Mouse (Mus musculus) lung, postnatal 0 days (tissue): ENCODE measurements around the gene Ccdc170. TPM values are rescaled to one million over a fixed set of nuclear protein-coding genes. Genes with fewer than 3 reads are reported as not detected.

Experiments
- ATAC-seq: fragments of 200-750 bp; cut with Nextera tagmentation; 2 replicates; pipeline ENCODE4 v1.8.0; 2017; ENCODE audit warnings: moderate library complexity
- DNase-seq: peaks from one replicate; pipeline ENCODE4 v3.0.0-alpha.2; 2016; ENCODE audit warnings: low spot score
- H3K27ac ChIP-seq: fragments of 300-500 bp; sonication (generic); 2 replicates; pipeline ENCODE4 v1.5.1; 2014; ENCODE audit warnings: antibody characterized with exemption, mild to moderate bottlenecking, low read length, mixed read lengths
- H3K27me3 ChIP-seq: fragments of 300-500 bp; sonication (generic); replicated peaks from 2 replicates; pipeline ENCODE4 v1.6.1; 2014; ENCODE audit warnings: low read length, mixed read lengths; ENCODE audit not compliant: insufficient read depth
- H3K36me3 ChIP-seq: fragments of 300-500 bp; sonication (generic); 2 replicates; pipeline ENCODE4 v1.6.1; 2014; ENCODE audit warnings: low read length, mixed read lengths; ENCODE audit not compliant: insufficient read depth
- H3K4me1 ChIP-seq: fragments of 300-500 bp; sonication (generic); 2 replicates; pipeline ENCODE4 v1.6.1; 2014; ENCODE audit warnings: antibody characterized with exemption, low read depth, low read length, mixed read lengths; ENCODE audit not compliant: insufficient read depth
- H3K4me2 ChIP-seq: fragments of 300-500 bp; sonication (generic); replicated peaks from 2 replicates; pipeline ENCODE4 v1.6.1; 2014; ENCODE audit warnings: low read depth, mild to moderate bottlenecking, low read length, moderate library complexity, mixed read lengths
- H3K4me3 ChIP-seq: fragments of 300-500 bp; sonication (generic); 2 replicates; pipeline ENCODE4 v1.5.1; 2014; ENCODE audit warnings: low read depth, low read length
- H3K9ac ChIP-seq: fragments of 300-500 bp; sonication (generic); replicated peaks from 2 replicates; pipeline ENCODE4 v1.6.1; 2014; ENCODE audit warnings: low read depth, mild to moderate bottlenecking
- H3K9me3 ChIP-seq: fragments of 300-500 bp; sonication (generic); 2 replicates; pipeline ENCODE4 v1.6.1; 2016; ENCODE audit warnings: low read length, mixed read lengths
- CTCF ChIP-seq: IDR thresholded peaks from 2 replicates; pipeline ENCODE4 v1.5.1; 2016; ENCODE audit warnings: antibody characterized with exemption, mild to moderate bottlenecking
- EP300 ChIP-seq: IDR thresholded peaks from 2 replicates; pipeline ENCODE4 v1.6.1; 2016; ENCODE audit warnings: antibody characterized with exemption, mild to moderate bottlenecking, control low read depth
- WGBS: fragments of 180-500 bp; shearing (Covaris S2); extraction: QIAGEN DNeasy Blood & Tissue Kit; methylation state at CpG from one replicate; pipeline ENCODE4 v1.1.7; 2014; 5-methylcytosine and 5-hydroxymethylcytosine counted together
- polyA plus RNA-seq: library from polyadenylated mRNA; unstranded; fragments of >200 nt; fragmentation: Nextera tagmentation; extraction: Ambion mirVana; gene quantifications from 2 replicates; pipeline ENCODE4 v1.2.1, GENCODE M21; 2015

Ccdc170 gene
- polyA plus RNA-seq, 1 experiment from 2014 or later, result 2.1 TPM

- H3K9ac ChIP-seq, result no peak overlapping the region
- DNase-seq, result peak; percentile 21
- 79% methylated on average over 3 of the region's 3 CpGs for WGBS
- H3K4me3 ChIP-seq, result no peak overlapping the region
- TF ChIP-seq EP300 (no peak), CTCF (no peak)
- ATAC-seq, result no peak
- H3K36me3 ChIP-seq, result no peaks in the 10 kb centered on the region
- H3K27ac ChIP-seq, result no peak overlapping the region
- H3K4me1 ChIP-seq, result no peaks in the 10 kb centered on the region
- H3K27me3 ChIP-seq, result no peaks in the 10 kb centered on the region
- no peak overlapping the region for H3K4me2 ChIP-seq
- no peaks in the 10 kb centered on the region for H3K9me3 ChIP-seq
Observed at GRCm38 (mm10) chr10:4556842-4557377, 74.6 kb downstream of the Ccdc170 start.

- Histone ChIP-seq H3K27me3 (no peaks in the 10 kb centered on the region), H3K36me3 (no peaks in the 10 kb centered on the region), H3K4me1 (no peaks in the 10 kb centered on the region), H3K4me2 (no peak overlapping the region), H3K9me3 (no peaks in the 10 kb centered on the region), H3K4me3 (no peak overlapping the region), H3K27ac (no peak overlapping the region), H3K9ac (no peak overlapping the region)
- no peak for ATAC-seq
- DNase-seq, result no peak
- TF ChIP-seq CTCF (no peak), EP300 (no peak)
- WGBS, result 47% methylated on average over 4 of the region's 4 CpGs
Observed at GRCm38 (mm10) chr10:4559132-4559531, 76.8 kb downstream of the Ccdc170 start.

- Histone ChIP-seq H3K9ac (no peak overlapping the region), H3K27me3 (no peaks in the 10 kb centered on the region), H3K4me1 (no peaks in the 10 kb centered on the region), H3K4me3 (no peak overlapping the region), H3K36me3 (no peaks in the 10 kb centered on the region), H3K9me3 (no peaks in the 10 kb centered on the region), H3K4me2 (no peak overlapping the region), H3K27ac (no peak overlapping the region)
- WGBS, result 86% methylated on average over 1 of the region's 1 CpGs
- TF ChIP-seq CTCF, result no peak
- no peak for TF ChIP-seq EP300
- DNase-seq (no peak), ATAC-seq (no peak)
Observed at GRCm38 (mm10) chr10:4565148-4565547, 82.8 kb downstream of the Ccdc170 start.

- no peak for ATAC-seq
- Histone ChIP-seq H3K4me1 (no peaks in the 10 kb centered on the region), H3K9ac (no peak overlapping the region), H3K36me3 (no peaks in the 10 kb centered on the region), H3K4me3 (no peak overlapping the region), H3K4me2 (no peak overlapping the region), H3K27ac (no peak overlapping the region), H3K9me3 (no peaks in the 10 kb centered on the region), H3K27me3 (no peaks in the 10 kb centered on the region)
- WGBS, result 91% methylated on average over 4 of the region's 4 CpGs
- no peak for DNase-seq
- no peak for TF ChIP-seq EP300
- no peak for TF ChIP-seq CTCF
Observed at GRCm38 (mm10) chr10:4570778-4571177, 88.5 kb downstream of the Ccdc170 start.

- Histone ChIP-seq H3K9me3 (no peaks in the 10 kb centered on the region), H3K4me3 (no peak overlapping the region), H3K27ac (no peak overlapping the region), H3K27me3 (no peaks in the 10 kb centered on the region), H3K4me2 (no peak overlapping the region), H3K4me1 (no peaks in the 10 kb centered on the region), H3K36me3 (no peaks in the 10 kb centered on the region), H3K9ac (no peak overlapping the region)
- no peak for ATAC-seq
- TF ChIP-seq CTCF, result no peak
- TF ChIP-seq EP300, result no peak
- DNase-seq, result no peak
- whole genome bisulfite sequencing, result 76% methylated on average over 4 of the region's 4 CpGs
Observed at GRCm38 (mm10) chr10:4571304-4571703, 89.0 kb downstream of the Ccdc170 start.

GRCm38 (mm10) chr10:4581905-4582304 is 99.6 kb downstream of the Ccdc170 start:
- Histone ChIP-seq H3K36me3 (no peaks in the 10 kb centered on the region), H3K9me3 (no peaks in the 10 kb centered on the region), H3K27ac (no peak overlapping the region), H3K4me1 (no peaks in the 10 kb centered on the region), H3K4me3 (no peak overlapping the region), H3K4me2 (no peak overlapping the region), H3K9ac (no peak overlapping the region), H3K27me3 (no peaks in the 10 kb centered on the region)
- TF ChIP-seq EP300 (no peak), CTCF (no peak)
- DNase-seq, result no peak
- ATAC-seq, result no peak
- WGBS, result 86% methylated on average over 5 of the region's 5 CpGs

GRCm38 (mm10) chr10:4586691-4587090 is 104.4 kb downstream of the Ccdc170 start:
- Histone ChIP-seq H3K4me1 (no peaks in the 10 kb centered on the region), H3K4me3 (no peak overlapping the region), H3K27me3 (no peaks in the 10 kb centered on the region), H3K4me2 (no peak overlapping the region), H3K9ac (no peak overlapping the region), H3K36me3 (no peaks in the 10 kb centered on the region), H3K9me3 (no peaks in the 10 kb centered on the region), H3K27ac (no peak overlapping the region)
- no peak for DNase-seq
- ATAC-seq, result no peak
- 78% methylated on average over 6 of the region's 6 CpGs for WGBS
- TF ChIP-seq EP300 (no peak), CTCF (no peak)
